Mouse (Mus musculus) kidney, adult 2 months (tissue): ENCODE results near the gene Cyp1b1.

Source experiments
- CTCF ChIP-seq: fragments of 200-500 bp; conservative IDR thresholded peaks from 2 replicates; pipeline ENCODE4 v1.5.1; 2011; ENCODE audit warnings: low read depth, mild to moderate bottlenecking, control low read depth, low read length, moderate library complexity, mixed read lengths; ENCODE audit not compliant: insufficient read depth, insufficient read length
- POLR2A ChIP-seq: fragments of 200-500 bp; IDR thresholded peaks from one replicate; pipeline ENCODE4 v1.6.1; 2011; ENCODE audit warnings: low read depth, low read length, control low read depth

DNA sequence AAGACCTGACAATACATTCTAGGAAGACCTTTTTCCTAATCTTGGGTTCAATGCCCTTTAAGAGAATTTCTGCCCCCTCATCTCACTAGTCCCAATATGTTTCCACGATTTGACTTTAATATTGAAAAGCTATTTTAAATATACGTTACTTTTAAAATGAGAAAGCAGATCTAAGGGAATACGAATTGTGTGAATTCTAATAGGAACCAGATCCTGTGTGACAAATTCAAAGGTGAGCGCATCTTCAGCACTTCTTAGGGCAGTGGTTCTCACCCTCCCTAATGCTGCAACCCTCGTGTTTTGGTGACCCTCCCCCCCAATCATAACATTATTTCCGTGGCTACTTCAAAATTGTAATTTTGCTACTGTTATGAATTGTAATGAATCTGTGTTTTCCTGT is 2.9 kb downstream of the Cyp1b1 start:
- TF ChIP-seq POLR2A (no peak), CTCF (no peak)
